Mouse (Mus musculus): ENCODE data around the gene Pex10.

The Pex10 gene

DNA sequence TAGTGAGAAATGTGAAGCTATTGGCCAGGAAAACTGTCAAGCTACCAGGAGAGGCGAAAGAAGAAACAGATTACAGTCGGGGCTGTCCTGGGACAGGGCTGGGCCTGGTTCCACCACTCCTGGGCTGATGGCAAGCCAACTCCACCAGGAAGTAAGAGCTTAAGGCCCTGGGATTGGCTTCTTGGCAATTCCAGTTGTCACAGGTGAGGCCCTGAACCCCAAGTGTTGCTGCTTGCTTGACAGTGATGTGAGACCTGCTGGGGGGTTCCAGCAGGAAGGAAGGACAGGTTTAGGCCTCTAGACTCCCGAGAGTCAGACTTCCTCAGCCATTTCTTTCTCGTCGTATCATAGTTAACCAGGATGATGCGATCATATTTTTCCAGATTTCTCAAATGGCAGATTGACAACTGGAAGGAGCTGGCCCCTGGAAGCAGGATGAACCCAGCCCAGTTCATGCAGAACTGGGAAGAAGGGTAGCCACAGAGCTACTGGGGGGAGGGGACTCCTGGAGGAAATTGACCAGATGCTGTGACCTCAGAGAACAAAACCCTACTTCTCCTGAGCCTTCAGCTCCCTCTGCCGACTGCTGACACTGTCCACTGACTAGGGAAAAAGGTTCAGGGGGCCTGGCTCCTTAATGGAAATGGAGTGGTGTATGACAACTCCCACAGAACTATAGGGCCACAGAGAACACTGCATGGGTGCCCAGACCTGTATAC is 26.8 kb downstream of the Pex10 start:
- no peak for DNase-seq (ENCODE audit: low spot score)

DNA sequence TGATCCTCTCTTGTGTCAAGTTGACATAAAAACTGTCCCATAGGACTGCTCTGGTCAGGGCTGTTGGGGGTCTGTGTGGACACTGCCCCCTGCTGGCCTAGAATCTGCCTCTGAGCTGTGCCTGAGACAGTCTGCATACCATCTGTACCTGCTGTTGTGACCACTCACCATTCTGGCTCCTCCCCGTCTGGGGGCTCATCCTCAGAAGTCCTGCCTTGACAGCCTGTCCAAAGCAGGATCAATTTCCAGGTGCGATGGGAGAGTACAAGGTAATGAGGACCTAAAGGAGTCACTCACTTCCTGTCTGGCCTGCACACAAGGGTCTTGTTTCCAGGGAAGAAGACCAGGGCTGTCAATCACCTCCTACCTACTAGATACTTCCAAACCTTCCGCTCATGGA is 27.7 kb downstream of the Pex10 start:
- peak; percentile 81 for DNase-seq (ENCODE audit: low spot score)

DNA sequence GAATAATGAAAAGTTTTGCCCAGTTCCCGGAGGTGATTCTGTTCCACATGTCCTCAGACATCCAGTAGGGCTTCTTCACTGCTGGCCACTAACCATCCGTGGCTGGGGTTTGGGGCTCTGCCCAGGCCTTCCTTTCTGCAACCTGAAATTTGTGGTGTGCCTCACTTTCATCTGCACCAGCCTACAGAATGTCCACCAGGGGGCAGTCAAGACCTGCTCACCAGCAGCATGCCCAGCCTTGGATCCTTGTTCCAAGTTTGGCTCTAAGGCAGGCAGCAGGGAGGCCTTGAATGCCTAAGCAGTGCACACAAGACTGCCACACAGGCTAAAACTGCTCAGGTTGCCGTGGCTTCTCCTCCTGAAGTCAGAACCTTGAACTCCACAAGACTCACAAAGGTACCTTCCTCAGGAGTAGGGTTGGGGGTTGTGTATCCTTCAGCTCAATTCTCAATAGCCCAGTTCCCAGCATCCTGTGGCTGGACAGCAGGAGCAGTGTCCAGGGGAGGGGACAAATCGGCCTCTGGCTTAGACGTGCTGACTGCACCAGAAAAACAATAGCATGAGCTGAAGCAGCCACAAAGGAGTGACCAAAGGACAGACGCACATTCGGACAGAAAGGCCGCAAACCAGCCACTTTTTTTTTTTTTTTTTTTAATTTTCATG is 28.6 kb downstream of the Pex10 start:
- DNase-seq (ENCODE audit: low spot score): peak; percentile 96

DNA sequence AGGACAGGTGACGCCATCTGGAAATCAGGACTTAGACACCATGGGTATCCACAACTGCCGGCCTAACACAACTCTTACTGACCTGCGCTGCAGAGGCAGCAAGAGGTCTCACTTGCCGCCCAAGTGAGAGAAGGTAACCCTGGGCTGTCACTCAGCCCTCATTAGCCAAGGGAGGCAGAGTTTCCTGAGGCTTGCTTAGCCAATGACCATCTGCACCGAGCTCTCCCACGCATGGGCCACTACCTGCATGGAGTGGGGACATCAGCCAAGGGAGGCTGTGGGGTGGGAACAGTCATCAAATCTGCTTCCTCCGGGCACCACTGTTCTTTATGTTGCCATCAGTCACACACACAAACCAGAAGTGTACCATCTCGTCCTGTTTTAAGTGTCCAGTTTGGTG is 29.2 kb downstream of the Pex10 start:
- no peak for DNase-seq (ENCODE audit: low spot score)

DNA sequence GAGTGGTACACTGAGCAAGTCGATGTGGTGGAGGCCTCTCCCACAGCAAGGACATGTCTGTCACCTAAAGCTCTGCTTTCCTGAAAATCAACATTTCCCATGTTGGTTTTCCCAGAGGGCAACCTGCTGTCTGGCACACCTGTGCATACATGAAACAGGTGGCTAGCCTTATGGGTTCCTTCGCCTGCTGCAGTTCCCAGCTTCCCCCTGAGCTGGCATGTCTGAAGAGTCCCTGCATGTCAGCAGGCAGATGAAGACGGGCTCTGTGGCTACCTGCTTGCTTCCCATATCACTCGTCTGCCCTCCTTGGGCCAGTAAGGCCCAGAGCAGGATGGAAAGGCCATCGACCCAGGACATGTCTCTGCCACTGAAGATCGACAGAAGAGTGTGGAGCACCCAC is 30.6 kb downstream of the Pex10 start:
- DNase-seq (ENCODE audit: low spot score): no peak

DNA sequence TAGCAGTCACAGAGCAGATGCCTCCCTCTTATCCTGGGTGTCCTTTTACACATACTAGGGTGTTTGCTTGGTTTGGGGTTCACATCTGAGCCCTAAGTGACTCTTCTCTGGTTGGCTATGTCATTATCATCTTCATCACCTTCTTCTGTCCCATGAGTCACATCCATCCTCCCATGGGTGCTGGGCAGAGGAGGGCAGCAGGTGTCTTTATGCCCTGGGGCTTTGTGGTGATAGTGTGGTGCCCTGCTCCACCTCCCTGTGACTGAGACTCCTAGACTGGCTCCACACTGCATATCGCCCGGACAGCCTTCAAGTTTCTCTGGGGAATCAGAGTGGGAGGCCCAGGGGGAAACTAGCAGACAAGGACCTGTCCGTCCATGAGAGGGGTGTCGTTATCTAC is 31.8 kb downstream of the Pex10 start:
- no peak for DNase-seq (ENCODE audit: low spot score)

DNA sequence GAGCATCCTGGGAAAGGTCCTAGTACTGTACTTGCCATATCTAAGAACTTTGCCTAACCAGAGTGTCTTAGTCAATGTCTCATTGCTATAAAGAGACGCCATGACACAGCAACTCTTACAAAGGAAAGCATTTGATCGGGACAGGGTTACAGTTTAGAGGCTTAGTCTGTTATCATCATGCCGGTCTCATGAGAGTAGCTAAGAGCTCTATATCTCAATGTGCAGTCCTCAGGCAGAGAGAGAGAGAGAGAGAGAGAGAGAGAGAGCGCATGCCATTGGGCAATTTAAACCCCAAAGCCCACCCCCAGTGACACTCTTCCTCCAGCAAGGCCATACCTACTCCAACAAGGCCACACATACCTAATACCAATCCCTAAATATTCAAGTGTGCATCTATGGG is 41.1 kb downstream of the Pex10 start:
- DNase-seq (ENCODE audit: low spot score): no peak

DNA sequence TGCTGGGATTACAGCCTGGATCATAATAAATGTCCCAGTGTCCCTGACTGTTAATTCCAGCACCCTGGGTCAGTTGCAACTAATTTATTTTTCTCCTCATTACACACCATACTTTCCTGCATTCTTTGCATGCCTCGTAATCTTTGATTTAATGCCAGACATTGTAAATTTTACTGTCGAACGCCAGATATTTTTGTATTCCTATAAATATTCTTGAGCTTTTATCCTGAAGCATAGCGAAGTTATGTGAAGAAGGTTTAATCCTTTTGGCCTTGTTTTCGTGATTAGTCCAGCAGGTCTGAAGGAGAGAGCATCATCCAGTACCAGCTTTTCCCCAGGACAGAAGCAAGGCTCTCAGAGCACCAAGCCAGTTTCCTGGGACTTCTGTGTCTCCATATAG is 42.7 kb downstream of the Pex10 start:
- no peak for DNase-seq (ENCODE audit: low spot score)

DNA sequence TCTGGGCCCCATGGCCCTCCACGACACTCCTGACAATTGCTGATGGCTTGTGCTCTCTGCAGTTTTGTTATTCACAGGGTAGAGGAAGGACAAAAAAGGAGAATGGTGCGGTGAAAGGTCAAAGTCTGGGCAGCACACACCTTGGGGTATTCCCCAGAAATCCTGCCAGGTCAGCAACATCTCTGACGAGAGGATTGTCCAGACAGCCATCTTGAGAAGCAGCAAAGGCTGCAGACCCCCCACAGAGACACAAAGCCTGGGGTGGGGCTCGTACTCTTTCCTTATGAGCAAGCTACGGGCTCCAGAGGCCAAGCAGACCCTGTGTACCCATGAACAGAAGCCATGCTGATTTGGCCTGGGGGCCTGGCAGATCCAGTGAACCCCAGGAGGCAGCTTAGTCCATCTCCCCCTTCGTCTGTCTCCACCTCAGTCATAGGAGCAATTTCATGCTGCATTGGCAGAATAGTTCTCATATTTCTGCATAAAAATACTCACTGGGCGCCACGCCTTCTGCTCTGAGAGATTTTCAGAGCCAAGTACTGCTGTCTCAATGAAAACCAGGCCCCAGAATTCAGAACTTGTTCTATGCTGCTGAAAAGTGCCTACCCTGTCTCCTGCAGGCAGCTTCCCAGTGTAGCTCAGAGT is 47.1 kb downstream of the Pex10 start:
- DNase-seq (ENCODE audit: low spot score): no peak

DNA sequence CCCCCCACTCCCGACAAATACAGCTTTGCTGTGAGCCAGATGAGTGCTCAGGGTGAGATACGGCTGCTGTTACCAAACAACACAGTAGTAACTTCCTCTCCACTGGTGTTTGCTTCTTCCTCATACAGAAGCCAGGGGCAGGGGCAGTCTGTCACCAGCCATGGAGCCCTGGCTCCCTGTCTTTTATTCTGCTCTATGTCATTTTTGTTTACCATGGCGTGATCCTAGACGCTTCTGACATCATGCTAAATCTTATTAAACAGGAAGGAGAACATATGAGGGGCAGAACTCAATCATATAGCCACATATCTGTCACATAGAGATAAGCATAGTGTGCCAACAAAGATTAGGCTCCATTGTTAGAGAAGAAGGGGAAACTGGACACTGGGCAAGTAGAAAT is 49.8 kb downstream of the Pex10 start:
- no peak for DNase-seq (ENCODE audit: low spot score)

DNA sequence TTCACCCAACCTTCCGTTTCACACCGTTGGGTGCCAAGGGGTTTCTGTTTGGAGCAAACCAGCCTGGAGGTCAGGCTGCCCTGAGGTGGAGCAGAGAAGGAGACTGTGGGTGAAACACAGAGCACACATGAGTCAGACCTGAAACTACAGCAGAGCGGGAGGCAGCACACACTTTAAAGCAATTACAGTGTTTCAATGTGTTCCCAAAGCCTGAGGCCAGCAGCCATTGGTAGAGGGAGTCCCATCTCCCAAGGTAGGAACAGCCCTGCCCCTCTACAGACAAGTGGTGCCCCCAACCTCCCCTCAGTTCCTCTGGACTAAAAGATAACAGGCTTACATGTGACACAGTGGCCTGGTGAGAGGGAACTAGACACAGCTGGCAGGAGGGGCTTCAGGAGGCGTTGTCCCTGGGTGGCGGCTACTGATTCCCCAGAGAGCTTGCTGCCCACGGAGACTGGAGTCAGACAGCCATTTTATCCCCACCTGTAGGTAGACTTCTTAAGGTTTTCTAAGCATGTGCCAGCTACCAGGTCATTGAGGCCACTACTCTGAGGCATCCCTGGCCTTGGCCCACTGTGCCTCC is 50.7 kb downstream of the Pex10 start:
- no peak for DNase-seq (ENCODE audit: low spot score)

DNA sequence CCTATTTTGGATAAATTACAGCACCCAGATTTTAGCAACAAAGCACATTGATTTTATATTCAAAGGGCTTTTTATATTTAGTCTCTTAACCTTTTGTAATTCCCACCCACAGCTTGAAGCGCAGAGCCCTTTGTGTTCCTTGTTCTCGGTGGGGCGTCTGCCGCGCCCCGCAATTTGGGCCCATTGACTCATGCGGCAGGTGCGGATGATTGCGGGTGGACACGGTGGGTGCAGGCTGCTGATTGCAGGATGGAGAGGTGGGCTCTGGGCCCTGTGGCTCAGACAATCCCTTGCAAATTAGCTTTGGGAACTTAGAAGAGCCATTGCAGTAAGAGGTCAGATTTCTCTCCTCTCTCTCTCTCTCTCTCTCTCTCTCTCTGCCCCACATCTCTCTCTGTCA is 51.5 kb downstream of the Pex10 start:
- no peak for DNase-seq (ENCODE audit: low spot score)

DNA sequence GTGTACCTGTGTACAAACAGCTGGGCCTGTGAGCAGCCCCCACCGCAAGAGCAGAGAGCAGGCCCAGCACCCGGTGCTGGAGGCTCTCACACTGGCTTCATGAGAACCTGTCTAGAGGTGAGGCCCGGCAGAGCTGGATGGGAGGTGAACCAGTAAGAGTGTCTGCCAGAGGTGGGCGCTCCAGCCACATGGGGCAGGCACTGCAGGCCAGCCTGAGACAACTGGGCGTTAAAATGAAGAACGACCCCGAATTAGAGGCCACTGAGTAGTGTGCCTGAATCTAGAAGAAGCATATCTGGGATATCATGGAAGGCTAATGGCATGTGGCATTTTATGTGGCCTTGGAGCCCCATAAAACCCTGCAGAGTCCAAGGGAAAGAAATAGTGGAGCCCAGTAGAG is 53.2 kb downstream of the Pex10 start:
- no peak for DNase-seq (ENCODE audit: low spot score)

DNA sequence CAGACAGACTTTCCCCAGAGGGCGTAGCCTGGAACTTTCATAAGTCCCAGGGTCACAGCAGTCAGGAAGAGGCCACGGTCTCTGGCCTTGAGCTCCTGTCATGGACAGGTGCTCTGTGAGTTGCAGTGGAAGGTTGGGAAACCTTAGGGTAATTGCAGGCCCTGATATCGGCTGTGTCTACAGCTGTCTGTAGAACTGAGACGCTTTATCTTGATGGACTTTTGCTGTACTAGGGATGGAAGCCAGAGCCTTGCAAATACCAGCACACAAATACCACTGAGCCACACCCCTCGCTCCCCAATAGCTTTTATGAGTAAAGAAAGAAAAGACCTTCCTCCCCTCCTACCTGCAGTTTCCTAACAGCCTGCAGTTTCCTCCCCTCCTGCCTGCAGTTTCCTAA is 53.8 kb downstream of the Pex10 start:
- no peak for DNase-seq (ENCODE audit: low spot score)

DNA sequence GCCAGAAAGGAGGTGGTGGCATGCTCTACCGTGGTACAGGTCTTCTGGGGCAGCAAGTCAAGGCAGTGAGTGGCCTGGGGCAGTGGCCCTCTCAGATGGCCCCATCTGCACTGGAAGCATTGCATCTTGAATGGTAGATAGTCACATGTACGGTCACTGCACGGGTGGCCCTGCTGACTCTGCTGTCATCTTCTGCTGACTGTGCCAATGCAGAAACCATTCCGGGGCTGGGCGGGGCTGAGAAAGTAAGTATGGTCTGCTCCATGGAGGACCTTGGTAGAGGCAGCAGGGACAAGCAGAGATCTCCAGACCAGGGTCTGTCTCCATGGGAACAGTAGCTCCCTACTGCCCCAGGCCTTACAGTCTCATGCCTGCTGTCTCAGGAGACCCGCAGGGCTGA is 54.4 kb downstream of the Pex10 start:
- no peak for DNase-seq (ENCODE audit: low spot score)
